Mouse (Mus musculus) cerebellum, adult 2 months (tissue): ENCODE results near the gene Gtf3c5. TPM values are rescaled to one million over a fixed set of nuclear protein-coding genes. Genes with fewer than 3 reads are reported as not detected.
A peak's percentile ranks its signal among the peaks of the same experiment; 100 is the strongest.

Experiments
- DNase-seq, 2 experiments: peaks; one replicate each; pipeline ENCODE4 v3.0.0; 2021
- H3K27ac ChIP-seq: fragments of 200-500 bp; 2 replicates; pipeline ENCODE4 v1.5.1; 2012; ENCODE audit warnings: low read length, control low read depth, inconsistent platforms; ENCODE audit not compliant: insufficient read depth
- H3K27me3 ChIP-seq: fragments of 200-500 bp; 2 replicates; pipeline ENCODE4 v1.6.1; 2012; ENCODE audit warnings: inconsistent platforms, mild to moderate bottlenecking, low read length, moderate library complexity; ENCODE audit not compliant: control insufficient read depth, insufficient read depth
- H3K4me1 ChIP-seq: fragments of 200-500 bp; 2 replicates; pipeline ENCODE4 v1.6.1; 2011; ENCODE audit warnings: low read length; ENCODE audit not compliant: control insufficient read depth, insufficient read depth
- H3K4me3 ChIP-seq: fragments of 200-500 bp; replicated peaks from 2 replicates; pipeline ENCODE3; 2011; ENCODE audit warnings: mild to moderate bottlenecking, low read depth, low read length, control low read depth; ENCODE audit not compliant: insufficient read depth
- CTCF ChIP-seq: fragments of 200-500 bp; IDR thresholded peaks from 2 replicates; pipeline ENCODE4 v1.5.1; 2011; ENCODE audit warnings: low read depth, mild to moderate bottlenecking, control low read depth, low read length, moderate library complexity, borderline replicate concordance; ENCODE audit not compliant: insufficient read depth
- POLR2A ChIP-seq: fragments of 200-500 bp; IDR thresholded peaks from 2 replicates; pipeline ENCODE4 v1.6.1; 2011; ENCODE audit warnings: low read length, control low read depth, borderline replicate concordance; ENCODE audit not compliant: insufficient read depth
- WGBS: fragments of 180-500 bp; shearing (Covaris S2); methylation state at CpG from one replicate; pipeline ENCODE4 v1.1.7; 2018; 5-methylcytosine and 5-hydroxymethylcytosine counted together
- polyA plus RNA-seq: library from polyadenylated mRNA; depleted of rRNA; stranded (reverse); fragments of >200 nt; gene quantifications from 2 replicates; pipeline ENCODE4 v1.2.3, GENCODE M21; 2012

Gene Gtf3c5
- polyA plus RNA-seq, 1 experiment: 32.6 TPM

DNA sequence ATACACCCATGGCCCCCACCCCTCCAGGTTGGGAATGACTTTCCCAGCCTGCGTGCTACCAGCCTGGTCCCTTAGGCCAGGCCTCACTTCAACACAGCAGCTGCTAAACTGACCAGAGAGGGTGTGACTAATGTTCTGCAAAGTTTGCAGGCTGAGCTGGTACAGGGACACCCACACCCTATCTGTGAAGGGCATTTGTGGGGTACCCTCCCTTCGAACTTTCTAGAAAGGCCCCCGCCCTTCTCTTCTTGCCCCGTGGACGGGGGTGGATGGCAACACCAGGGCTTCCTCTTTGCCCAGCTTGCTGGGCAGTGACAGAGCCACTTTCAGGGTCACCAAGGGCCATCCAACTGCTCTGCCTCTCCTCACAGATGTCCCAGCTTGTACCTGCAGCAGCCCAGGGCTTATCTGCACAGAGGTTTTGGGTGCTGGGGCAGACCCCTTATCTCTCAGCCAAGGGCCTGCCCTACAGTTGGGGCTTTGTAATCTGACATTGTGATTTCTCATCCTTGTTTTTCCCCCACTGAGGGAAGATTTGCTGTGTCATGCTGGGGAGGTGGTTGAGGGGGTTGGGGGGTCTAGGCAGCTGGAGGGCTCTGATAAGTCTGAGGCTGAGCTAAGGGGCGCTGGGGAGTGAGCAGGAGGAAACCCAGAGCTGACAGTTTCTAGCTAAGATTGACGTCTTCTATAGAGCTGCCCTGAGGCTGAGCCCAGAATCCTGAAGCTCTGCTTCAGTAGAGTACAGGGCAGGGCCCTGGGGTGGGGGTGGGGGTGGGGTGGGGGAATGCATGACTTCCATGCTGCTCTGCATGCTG lies 14.4 kb upstream of the Gtf3c5 start:
- H3K27ac ChIP-seq: no peak overlapping the region
- no peak overlapping the region for H3K4me3 ChIP-seq
- no peaks in the 10 kb centered on the region for H3K4me1 ChIP-seq
- no peak for DNase-seq
- WGBS: 82% methylated on average over 7 of the region's 7 CpGs
- no peak for TF ChIP-seq CTCF
- no peak for TF ChIP-seq POLR2A
- no peaks in the 10 kb centered on the region for H3K27me3 ChIP-seq

DNA sequence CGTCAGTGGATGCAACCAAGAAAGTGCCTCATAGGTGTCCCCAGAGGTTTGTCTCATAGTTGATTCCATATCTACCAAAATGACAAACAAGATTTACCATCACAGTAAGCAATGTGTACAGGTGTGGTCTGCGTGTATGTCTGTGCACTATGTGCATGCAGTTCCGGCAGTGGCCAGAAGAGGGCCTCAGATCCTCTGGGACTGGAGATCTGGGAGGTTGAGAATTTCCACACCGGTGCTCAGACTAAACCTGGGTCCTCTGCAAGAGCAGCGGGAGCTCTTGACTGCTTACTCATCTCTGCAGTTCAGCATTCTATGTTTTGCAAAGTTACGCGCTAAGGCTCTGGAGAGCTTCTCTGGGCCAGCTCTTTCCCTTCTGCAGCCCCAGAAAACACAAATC lies 13.4 kb upstream of the Gtf3c5 start:
- DNase-seq: no peak
- no peak overlapping the region for H3K27ac ChIP-seq
- TF ChIP-seq CTCF (no peak), POLR2A (no peak)
- H3K4me3 ChIP-seq: no peak overlapping the region
- WGBS: 91% methylated on average over 7 of the region's 7 CpGs
- H3K4me1 ChIP-seq: no peaks in the 10 kb centered on the region
- no peaks in the 10 kb centered on the region for H3K27me3 ChIP-seq

DNA sequence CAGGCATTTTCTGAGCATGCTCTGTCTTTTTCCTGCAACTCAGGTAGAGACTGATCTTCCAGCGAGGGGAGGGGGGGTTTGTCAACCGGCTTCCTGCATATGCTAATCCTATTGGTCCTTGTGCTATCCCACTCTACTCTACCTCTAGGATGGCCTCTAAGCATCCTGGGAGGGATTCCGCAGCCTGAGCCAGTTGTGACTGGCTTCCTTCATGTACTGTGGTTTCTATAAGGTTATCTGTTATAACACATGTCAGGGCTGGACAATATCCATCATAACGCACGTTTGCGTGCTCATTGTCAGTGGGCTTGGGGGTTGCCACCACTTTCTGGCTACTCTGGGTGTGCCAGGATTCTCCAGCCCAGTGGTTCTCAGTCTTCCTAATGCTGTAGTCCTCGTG lies 12.5 kb upstream of the Gtf3c5 start:
- WGBS: 75% methylated on average over 7 of the region's 7 CpGs
- Histone ChIP-seq H3K27me3 (no peaks in the 10 kb centered on the region), H3K27ac (no peak overlapping the region), H3K4me1 (no peaks in the 10 kb centered on the region), H3K4me3 (no peak overlapping the region)
- no peak for DNase-seq
- TF ChIP-seq CTCF: no peak
- no peak for TF ChIP-seq POLR2A

DNA sequence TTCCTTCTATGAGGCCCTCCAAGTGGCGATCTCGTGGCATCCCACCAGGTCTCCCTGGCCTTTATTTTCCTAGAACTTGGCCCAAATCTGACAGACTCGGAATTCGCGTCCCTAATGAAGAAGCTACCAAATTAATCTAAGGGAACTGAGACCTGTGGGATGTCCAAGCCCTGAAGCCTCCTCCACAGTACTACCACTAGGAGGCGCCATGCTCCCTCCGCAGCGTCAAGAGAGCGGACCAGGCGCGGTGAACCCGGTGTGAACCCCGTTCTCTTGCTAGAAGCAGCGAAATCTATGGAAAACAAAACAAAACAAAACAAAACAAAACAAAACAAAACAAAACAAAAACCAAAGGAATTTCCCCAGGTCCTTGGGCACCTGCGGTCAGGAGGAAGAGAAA lies 9.3 kb upstream of the Gtf3c5 start:
- peak; percentile 60 to 64 for DNase-seq
- no peaks in the 10 kb centered on the region for H3K4me1 ChIP-seq
- H3K27ac ChIP-seq: no peak overlapping the region
- no peak overlapping the region for H3K4me3 ChIP-seq
- no peaks in the 10 kb centered on the region for H3K27me3 ChIP-seq
- WGBS: 7% methylated on average over 15 of the region's 15 CpGs
- no peak for TF ChIP-seq POLR2A
- peak; percentile 89 for TF ChIP-seq CTCF

DNA sequence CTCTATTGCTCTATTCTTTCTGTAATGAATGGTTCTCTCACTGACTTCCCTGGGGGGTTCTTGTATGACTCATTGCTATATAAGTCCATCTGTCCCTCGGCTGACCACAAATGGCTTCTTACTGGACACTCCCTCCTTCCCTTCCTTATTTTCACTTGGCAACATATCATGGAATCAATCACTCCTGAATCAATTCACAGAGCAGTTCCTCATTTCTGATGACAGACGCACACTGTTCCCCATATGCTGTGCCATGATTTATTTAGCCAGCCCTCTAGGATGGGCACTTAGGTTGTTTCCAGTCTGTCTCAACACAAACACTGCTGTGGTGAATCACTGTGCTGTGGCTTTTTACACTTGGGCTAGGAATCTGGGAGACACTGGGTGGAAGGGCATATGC lies 7.9 kb upstream of the Gtf3c5 start:
- DNase-seq: no peak
- Histone ChIP-seq H3K27ac (no peak overlapping the region), H3K27me3 (no peaks in the 10 kb centered on the region), H3K4me3 (no peak overlapping the region), H3K4me1 (no peaks in the 10 kb centered on the region)
- TF ChIP-seq CTCF: no peak
- TF ChIP-seq POLR2A: no peak
- 21% methylated on average over 2 of the region's 2 CpGs for WGBS

DNA sequence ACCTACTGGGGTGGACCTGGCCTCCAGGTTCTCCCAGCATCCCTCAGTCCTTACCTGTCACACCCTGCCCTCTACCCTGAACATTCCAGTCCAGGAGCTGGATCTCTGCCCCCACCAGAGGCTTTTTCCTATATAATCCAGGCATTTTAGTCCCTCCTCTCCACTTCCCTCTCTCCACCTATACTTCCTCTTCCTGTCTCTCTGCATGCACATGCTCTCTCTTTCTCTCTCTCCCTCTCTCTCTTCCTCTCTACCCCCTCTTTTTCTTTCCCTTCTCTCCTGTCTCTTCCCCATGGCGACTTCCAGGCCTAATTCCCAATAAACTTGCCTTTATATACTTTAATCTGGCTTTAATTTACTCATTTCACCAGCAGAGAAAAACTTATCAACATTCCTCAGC lies 5.0 kb upstream of the Gtf3c5 start:
- H3K27ac ChIP-seq: no peak overlapping the region
- no peak overlapping the region for H3K4me3 ChIP-seq
- no peak for DNase-seq
- WGBS: 26% methylated on average over 1 of the region's 1 CpGs
- TF ChIP-seq CTCF (no peak), POLR2A (no peak)
- H3K27me3 ChIP-seq: no peaks in the 10 kb centered on the region
- no peaks in the 10 kb centered on the region; the same call in 1 of the 2 replicates for H3K4me1 ChIP-seq

DNA sequence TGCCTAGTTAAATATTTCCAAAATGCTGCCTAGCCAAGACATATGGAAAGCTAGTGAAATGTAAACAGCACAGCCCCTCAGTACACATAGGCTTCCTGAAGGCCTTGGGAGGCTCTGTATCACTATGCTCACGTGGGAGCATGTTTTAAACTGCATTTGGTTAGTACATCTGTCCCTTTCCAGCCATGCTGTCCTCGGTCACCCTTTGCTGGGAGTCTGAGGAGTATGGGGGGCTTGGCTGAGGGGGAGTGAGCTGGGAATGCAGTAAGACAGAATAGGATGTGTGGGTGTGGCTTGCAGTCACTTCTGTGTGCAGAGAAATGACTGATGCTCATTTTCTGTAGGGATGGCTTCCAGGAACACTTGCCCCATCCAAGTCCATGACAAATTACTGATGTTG lies 2.2 kb upstream of the Gtf3c5 start:
- no peak for TF ChIP-seq CTCF
- no peak for TF ChIP-seq POLR2A
- no peak for DNase-seq
- no peak overlapping the region for H3K27ac ChIP-seq
- H3K27me3 ChIP-seq: no peaks in the 10 kb centered on the region
- H3K4me3 ChIP-seq: no peak overlapping the region
- H3K4me1 ChIP-seq: no peaks in the 10 kb centered on the region; the same call in 1 of the 2 replicates
- 48% methylated on average over 2 of the region's 2 CpGs for WGBS

DNA sequence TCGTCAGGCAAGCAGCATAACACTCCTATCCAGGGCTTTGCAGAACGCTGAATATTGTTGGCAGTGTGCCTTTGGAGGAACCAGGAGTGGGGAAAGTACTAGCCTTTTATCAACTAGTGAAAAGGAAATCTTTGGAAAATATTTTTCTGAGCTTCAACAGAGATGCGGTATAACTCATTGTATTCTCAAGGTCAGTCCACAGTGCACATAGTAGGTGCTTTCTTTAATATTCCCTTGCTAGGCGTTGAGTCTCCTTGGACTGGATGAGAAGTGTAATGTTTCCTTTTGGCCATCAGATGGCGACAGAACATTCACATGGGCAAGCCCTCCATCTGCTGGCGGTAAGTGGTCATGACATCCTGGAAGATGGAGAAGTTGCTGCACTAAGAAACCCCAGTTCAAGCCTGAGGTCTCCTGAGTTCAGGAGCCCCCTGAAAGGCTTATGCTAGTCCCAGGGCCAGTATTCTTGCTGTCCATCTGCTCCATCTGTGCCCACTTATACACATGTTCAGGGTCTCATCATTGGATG lies 1.6 kb upstream of the Gtf3c5 start:
- H3K27me3 ChIP-seq: no peaks in the 10 kb centered on the region
- H3K27ac ChIP-seq: no peak overlapping the region
- TF ChIP-seq CTCF: peak; percentile 100
- no peak for TF ChIP-seq POLR2A
- 5% methylated on average over 6 of the region's 6 CpGs for WGBS
- H3K4me1 ChIP-seq: no peaks in the 10 kb centered on the region; the same call in 1 of the 2 replicates
- DNase-seq: peak; percentile 76 to 80
- no peak overlapping the region for H3K4me3 ChIP-seq
